Mouse (Mus musculus): ENCODE measurements around the gene Itga4.

The Itga4 gene

DNA sequence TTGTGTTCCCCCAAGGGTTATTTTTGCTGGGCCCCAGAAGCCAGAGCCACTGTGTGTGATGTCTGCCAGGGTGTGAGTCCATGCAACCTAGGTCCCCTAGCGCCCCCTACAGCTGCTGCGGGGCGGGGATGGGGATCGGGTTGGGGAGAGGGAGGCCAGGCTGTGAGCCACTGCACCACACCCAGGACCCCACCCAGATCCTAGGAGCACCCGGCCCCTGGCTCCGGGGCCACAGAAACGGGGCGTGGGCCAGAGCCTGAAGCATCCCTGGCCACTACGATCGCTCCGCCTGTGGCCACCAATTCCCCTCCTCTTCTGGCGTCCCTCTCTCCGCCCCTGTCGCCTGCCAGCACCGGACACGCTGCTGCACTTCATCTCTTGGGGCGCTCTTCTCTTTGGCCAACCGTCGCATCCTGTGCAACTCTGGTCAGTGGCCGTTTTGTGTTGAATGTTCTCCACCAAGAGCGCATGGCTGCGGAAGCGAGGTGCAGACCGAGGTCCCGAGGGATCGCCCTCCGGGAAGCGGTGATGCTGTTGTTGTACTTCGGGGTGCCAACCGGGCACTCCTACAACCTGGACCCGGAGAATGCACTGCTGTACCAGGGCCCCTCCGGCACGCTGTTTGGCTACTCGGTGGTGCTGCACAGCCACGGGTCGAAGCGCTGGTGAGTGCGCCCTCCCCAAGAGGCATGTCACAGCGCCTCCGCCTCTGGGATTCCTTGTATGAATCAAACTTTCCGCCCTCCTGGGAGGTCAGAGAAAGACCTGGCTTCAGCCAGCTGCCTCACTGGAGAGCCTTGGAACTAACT, at the start of gene Itga4:
Gene Itga4 (plus strand): TSS at position 235 of the 809 bp plus-strand sequence.
- no peak for DNase-seq (ENCODE audit: low read depth, low spot score)

DNA sequence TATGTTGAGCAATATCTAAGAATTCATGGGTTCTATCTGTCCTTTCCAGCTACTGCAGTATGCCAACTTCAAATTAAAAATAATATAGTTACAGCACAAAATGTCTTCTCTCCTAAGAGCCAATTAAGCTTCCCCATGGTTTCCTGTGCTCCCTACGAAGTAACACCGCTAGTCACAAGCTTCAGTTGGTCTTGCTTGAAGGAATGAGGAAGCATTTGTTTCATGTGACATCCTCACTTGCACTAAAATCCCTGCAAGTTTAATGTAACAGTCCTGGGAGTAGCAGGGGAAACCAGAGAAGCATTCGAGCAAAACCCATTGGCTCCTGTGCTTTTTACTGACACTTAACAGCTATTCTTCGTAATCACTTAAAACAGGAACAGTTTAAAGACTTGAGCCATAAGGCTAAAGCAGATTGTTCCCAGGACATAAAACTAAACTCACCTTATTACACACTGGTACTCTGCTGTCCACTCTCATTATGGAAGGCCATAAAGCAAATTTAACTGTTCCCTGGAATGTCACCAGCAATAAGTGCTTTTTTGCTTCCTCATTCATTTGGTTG, 49.0 kb upstream of the Itga4 start:
- DNase-seq (ENCODE audit: low read depth, low spot score): no peak

- no peak for DNase-seq (ENCODE audit: low read depth, low spot score)
These were observed 40.2 kb upstream of the Itga4 start for GRCm38 (mm10) chr2:79214982-79215381.

DNA sequence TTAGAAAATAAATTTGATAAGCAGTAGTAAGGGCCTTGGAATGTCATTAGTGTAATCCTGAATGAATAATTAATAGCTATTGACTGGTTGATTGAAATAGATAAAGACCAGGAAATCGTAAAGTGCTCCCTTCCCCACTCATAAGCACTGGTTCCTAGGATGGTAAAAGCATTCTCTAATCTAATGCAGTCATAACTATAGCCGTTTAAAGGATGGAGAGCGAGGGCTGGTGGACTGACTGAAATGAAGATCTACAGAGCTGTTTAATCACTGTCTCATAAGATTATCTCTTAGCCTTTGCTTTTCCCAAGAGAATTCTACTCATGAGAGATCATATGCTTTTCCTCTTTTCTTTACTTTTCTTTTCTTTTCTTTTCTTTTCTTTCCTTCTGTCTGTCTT, 39.7 kb upstream of the Itga4 start:
- DNase-seq (ENCODE audit: low read depth, low spot score): no peak

DNA sequence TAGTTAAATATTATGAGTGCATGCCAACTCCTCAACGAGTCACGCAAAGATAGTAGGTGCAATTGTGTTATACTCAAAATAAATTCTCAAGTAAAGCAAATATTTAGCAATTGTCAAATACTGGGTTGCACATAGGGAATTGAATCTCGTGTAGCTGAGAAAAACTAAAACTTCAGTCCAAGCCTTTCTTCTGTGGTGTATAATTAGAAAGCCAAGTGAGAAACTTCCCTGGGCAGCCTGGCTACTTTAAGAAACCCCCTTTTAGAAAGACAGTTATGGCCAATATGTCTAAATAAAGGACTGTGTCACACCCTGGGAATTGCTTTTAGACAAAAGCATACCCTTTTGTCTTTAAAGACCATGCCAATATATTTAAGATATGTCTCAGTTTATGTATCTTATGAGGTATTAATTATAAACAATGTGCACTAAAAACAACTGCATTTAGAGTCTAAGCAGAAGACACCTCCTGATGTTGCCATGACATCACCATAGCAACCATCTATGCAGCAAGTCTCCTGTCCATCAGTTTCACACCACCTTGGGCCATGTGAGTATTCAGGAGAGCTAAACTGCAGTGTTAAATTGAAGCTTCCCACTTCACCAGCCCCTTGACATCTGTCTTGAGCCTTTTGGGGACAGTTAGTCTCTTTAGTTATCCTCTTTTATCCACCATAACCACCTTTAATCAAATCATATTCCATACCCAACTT, 30.4 kb upstream of the Itga4 start:
- no peak for DNase-seq (ENCODE audit: low read depth, low spot score)

DNA sequence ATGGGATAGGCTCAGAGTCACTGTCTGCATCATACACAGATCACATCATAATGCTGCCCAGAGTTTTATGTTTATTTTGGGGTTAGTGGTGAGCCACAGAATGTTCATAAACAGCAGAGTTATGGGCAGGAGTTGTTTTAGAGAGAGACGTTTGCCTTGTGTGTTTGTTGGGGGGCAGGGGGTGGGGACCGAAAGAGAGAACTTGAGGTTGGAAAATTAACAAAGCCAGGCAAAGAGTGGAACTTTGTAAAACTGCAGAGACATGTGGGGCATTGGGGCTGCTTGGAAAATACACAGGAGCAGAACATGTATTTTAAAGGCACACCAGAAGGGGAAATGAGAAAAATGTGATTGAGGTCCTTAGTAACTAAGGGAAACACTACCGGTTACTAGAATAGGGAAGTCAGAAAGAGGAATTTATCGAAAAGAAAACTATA, 27.4 kb upstream of the Itga4 start:
- no peak for DNase-seq (ENCODE audit: low read depth, low spot score)

- no peak for DNase-seq (ENCODE audit: low read depth, low spot score)
These were observed 23.9 kb upstream of the Itga4 start for GRCm38 (mm10) chr2:79231056-79231949.

DNA sequence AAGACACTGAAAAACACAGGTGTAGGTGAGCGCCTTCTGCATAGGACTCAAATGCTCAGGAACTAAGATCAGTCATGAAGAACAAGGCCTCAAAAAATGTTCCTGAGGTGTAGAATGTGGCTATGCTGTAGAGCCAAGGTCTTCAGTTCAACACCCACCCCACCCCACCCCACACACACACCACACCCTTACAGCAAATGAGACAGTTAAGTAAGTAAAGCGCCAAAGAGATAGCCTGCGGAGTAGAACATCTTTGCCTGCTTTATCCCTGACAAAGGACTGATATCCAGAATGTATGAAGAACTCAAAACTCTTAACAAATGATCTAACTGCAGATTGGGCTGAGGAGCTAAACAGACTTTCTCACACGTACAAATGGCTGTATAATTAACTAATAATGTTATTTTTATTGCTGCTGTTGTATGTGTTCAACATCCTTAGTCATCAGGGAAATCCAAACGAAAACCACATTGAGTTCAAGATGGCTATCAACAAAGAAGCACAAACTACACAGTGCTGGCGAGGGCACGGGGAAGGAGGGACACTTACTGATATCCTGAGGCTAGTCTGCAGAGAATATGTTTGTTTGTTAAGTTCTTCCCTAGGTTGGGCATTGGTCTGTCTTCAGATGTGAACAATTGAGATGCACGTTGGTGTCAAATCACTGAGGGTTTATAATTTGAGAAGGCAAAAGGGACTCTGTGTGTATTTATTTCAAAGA, 19.3 kb upstream of the Itga4 start:
- DNase-seq (ENCODE audit: low read depth, low spot score): no peak

DNA sequence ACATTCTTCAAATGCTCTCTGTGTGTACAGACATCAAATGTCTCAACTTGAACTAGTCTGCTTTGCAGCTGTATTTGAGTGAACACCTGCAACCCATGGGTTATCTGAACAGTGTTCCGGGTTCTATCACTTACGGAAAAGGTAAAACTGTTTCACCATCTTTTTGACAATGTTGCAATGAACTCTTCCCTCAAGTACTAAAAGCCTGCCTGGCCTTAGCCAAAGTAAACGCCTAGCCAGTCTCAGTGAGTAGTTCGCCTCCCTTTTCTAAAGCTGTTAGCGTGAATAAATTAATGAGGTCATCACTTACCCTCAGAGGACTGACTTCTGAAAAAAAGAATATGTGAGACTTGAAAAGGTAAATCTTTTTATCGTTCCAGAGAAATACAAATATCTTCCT, 18.0 kb upstream of the Itga4 start:
- DNase-seq (ENCODE audit: low read depth, low spot score): no peak

DNA sequence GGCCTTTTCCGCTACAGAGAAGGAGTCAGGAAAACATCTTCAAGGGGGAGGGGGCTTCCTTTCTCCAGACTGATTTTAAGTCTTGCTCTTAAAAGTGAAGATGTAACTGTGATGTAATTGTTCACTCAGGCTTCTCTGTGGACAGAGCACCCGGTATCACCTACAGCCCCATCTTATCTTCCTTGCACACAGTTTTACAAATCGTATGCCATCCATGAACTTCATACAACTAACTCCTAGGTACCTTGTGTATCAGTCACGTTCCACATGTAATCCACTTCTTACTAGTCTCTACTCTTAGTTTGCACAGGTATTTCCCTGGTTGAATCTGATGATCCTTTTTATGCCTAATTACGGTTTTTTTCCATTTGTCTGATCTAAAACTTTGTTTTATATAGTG, 10.9 kb upstream of the Itga4 start:
- no peak for DNase-seq (ENCODE audit: low read depth, low spot score)

- no peak for DNase-seq (ENCODE audit: low read depth, low spot score)
These were observed 10.5 kb upstream of the Itga4 start for GRCm38 (mm10) chr2:79244743-79245142.

- no peak for DNase-seq (ENCODE audit: low read depth, low spot score)
These were observed 6.9 kb upstream of the Itga4 start for GRCm38 (mm10) chr2:79248283-79248682.

DNA sequence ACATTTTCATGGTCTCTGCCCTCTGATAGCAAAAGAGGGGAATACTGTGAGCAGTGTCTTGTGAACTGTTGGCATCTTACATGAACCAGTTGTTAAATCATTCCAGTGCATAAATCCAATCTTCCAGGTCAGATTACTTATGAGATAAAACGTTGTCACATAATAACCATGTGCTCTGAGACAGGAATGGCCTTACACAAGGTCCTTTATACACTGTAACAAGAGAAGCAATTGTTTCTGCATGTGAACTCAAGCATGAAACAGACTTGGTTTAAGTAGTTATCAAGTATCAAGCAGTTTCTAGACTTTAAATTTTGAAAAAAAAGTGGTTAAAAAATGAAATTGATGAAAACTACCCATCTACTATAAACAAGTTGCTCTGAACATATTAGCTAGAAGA, 4.7 kb upstream of the Itga4 start:
- DNase-seq (ENCODE audit: low read depth, low spot score): no peak

GRCm38 (mm10) chr2:79253754-79254197, 1.4 kb upstream of the Itga4 start:
- no peak for DNase-seq (ENCODE audit: low read depth, low spot score)

- DNase-seq (ENCODE audit: low read depth, low spot score): no peak
These were observed 536 bp upstream of the Itga4 start for GRCm38 (mm10) chr2:79254588-79255191.

DNA sequence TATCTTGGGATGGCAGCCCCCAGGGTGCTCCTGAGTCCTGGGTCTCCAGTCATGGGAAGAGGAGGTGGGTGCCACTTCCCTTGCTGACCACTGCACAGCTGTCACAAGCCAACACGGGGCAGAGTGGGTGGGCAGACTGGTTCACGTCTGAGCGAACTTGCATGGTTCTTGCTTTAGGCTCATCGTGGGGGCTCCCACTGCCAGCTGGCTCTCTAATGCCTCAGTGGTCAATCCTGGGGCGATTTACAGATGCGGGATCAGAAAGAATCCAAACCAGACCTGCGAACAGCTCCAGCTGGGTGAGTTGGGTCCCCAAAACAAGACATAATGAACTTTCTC, 744 bp downstream of the Itga4 start:
- DNase-seq (ENCODE audit: low read depth, low spot score): no peak

DNA sequence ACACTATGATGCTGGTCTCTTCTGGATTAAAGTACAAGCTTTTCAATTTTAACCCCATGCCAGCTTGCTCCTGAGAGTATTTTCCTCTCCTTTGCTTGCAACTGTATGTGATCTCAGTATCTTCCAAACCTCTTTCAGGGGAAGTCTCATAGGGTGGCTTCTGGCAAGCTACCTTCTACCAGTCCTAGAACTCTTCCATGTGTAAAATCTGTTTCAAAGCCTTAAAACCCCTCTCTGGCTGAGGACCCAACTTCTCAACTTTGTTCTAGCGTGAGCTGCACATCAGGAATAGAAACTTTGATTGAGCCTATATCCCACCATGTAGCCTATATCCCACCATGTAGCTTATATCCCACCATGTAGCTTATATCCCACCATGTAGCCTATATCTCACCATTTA, 1.1 kb downstream of the Itga4 start:
- DNase-seq (ENCODE audit: low read depth, low spot score): no peak

DNA sequence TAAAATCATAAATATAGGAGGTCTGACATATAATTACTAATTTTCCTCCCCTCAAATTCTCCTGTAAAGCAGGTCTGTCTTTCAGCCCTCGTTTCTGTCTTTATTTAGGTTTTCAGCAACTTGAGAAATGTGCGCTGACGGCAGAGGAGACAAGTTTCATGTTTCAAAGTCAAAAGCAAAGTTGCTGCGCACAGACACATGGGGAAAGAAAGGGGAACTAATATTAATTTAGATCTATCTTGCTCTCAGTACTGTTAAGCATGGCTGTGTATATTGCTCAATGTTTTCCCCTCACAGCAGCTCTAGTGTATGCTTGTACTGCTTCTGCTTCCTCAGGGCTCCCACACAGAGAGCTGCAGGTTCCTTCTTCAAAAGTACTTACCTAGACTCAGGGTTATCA, 1.7 kb downstream of the Itga4 start:
- DNase-seq (ENCODE audit: low read depth, low spot score): no peak

DNA sequence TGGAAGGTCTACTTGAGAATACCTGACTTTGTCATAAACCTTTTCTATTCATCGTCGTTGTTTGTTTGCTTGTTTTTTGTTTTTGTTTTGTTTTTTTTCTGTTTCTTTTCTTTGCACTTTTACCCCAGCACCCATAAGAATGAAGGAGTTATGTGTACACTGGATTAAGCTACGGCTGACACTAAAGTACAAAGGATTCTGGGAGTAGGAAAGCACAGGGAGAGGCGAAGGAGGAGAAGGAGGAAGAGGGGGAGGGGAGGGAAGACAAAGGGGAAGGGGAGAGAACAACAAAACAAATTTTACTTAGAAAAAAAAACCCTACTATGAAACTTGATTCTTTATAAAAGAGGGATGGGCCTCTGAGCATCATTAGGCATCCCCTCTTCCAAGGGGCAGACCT, 2.2 kb downstream of the Itga4 start:
- DNase-seq (ENCODE audit: low read depth, low spot score): no peak

- no peak for DNase-seq (ENCODE audit: low read depth, low spot score)
These were observed 4.1 kb downstream of the Itga4 start for GRCm38 (mm10) chr2:79259326-79259725.

DNA sequence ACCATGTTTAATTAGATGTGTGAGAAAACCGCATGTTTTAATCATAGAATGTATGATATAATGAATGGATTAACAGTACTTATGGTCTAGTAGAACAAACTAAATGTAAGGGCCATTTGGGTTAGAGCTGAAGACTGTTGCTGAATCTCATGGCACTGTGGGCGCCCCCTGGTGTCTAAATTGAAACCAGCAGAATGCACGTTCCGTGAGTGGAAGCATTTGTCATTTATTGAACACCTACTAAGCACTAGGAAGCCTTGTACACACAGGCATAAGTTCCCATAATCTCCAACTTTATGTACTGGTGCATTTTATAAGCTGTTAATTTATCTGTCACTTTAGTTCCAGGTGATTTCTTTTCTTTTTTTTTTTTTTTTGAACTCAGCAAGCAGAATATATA, 10.4 kb downstream of the Itga4 start:
- no peak for DNase-seq (ENCODE audit: low read depth, low spot score)

Data from retina, adult 2 months (tissue).